Mouse (Mus musculus): Measurements from ENCODE around the gene Lrrfip2. TPM values are rescaled to one million over a fixed set of nuclear protein-coding genes. Genes with fewer than 3 reads are reported as not detected.

The Lrrfip2 gene
- total RNA-seq, 1 experiment, result 33.0 TPM

DNA sequence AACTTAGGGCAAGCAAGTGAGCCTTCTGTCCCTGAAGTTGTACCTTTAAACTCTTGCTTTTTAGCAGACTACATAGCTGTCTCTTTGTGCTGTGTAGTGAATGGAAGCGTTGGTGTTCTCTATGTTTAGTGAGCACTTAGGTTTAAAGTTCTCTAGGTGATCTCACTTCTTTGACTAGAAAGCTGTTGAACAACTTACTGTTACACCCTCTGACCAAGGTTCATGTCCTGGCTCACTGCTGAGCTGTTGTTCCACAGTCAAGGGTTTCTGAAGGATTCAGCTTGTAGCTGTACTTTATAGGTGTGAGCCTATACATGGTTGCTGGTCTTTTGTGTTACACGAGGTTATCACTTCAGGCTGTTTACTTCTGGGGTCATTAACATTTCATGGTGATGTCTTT, 5.9 kb downstream of the Lrrfip2 start:
- in situ Hi-C loops (cut with MboI; ENCODE audit: low sequenced_read_pairs in 2 of 2, unreplicated experiment in 2 of 2), result no loop called here
- Histone ChIP-seq H3K36me3 (ENCODE audit: control insufficient read depth, insufficient read depth, low read length, poor library complexity, severe bottlenecking) (no peaks in the 10 kb centered on the region), H3K9me3 (ENCODE audit: control insufficient read depth, insufficient read depth, low read depth, low read length) (no peaks in the 10 kb centered on the region), H3K4me1 (ENCODE audit: control insufficient read depth in 2 of 2, insufficient read depth in 2 of 2, low read length in 2 of 2, poor library complexity in 1 of 2) (no peaks in the 10 kb centered on the region), H3K9ac (ENCODE audit: insufficient read depth, low read depth, low read length, poor library complexity, severe bottlenecking) (no peak overlapping the region), H3K4me3 (ENCODE audit: insufficient read depth in 1 of 2, low read depth in 1 of 2, low read length in 2 of 2, poor library complexity in 1 of 2, severe bottlenecking in 1 of 2) (no peak overlapping the region), H3K27ac (ENCODE audit: insufficient read depth, low read depth, low read length, poor library complexity, severe bottlenecking) (no peak overlapping the region)
- no peak for TF ChIP-seq CHD2 (IDR thresholded peaks at IDR 0.05; ENCODE audit: low read depth, low read length)
- no peak for TF ChIP-seq ZC3H11A (IDR thresholded peaks at IDR 0.05; ENCODE audit: borderline replicate concordance, low read depth, low read length)
- TF ChIP-seq HCFC1 (IDR thresholded peaks at IDR 0.05; ENCODE audit: borderline replicate concordance, insufficient read depth, low read length), result no peak
- no peak for TF ChIP-seq MAFK (IDR thresholded peaks at IDR 0.05; ENCODE audit: insufficient read depth, low read depth, low read length)
- TF ChIP-seq ZNF384 (IDR thresholded peaks at IDR 0.05; ENCODE audit: low read depth, low read length), result no peak
- DNase-seq (ENCODE audit: low read depth, low spot score), result no peak

GRCm38 (mm10) chr9:111124440-111124839, 7.0 kb downstream of the Lrrfip2 start:
- in situ Hi-C loops (cut with MboI; ENCODE audit: low sequenced_read_pairs in 2 of 2, unreplicated experiment in 2 of 2), result no loop called here
- Histone ChIP-seq H3K27ac (ENCODE audit: insufficient read depth, low read depth, low read length, poor library complexity, severe bottlenecking) (no peak overlapping the region), H3K36me3 (ENCODE audit: control insufficient read depth, insufficient read depth, low read length, poor library complexity, severe bottlenecking) (no peaks in the 10 kb centered on the region), H3K9me3 (ENCODE audit: control insufficient read depth, insufficient read depth, low read depth, low read length) (no peaks in the 10 kb centered on the region), H3K4me3 (ENCODE audit: insufficient read depth in 1 of 2, low read depth in 1 of 2, low read length in 2 of 2, poor library complexity in 1 of 2, severe bottlenecking in 1 of 2) (no peak overlapping the region), H3K9ac (ENCODE audit: insufficient read depth, low read depth, low read length, poor library complexity, severe bottlenecking) (no peak overlapping the region), H3K4me1 (ENCODE audit: control insufficient read depth in 2 of 2, insufficient read depth in 2 of 2, low read length in 2 of 2, poor library complexity in 1 of 2) (no peaks in the 10 kb centered on the region)
- no peak for TF ChIP-seq ZNF384 (IDR thresholded peaks at IDR 0.05; ENCODE audit: low read depth, low read length)
- TF ChIP-seq HCFC1 (IDR thresholded peaks at IDR 0.05; ENCODE audit: borderline replicate concordance, insufficient read depth, low read length), result no peak
- TF ChIP-seq CHD2 (IDR thresholded peaks at IDR 0.05; ENCODE audit: low read depth, low read length), result no peak
- no peak for TF ChIP-seq MAFK (IDR thresholded peaks at IDR 0.05; ENCODE audit: insufficient read depth, low read depth, low read length)
- no peak for TF ChIP-seq ZC3H11A (IDR thresholded peaks at IDR 0.05; ENCODE audit: borderline replicate concordance, low read depth, low read length)
- no peak for DNase-seq (ENCODE audit: low read depth, low spot score)

- Histone ChIP-seq H3K9ac (ENCODE audit: insufficient read depth, low read depth, low read length, poor library complexity, severe bottlenecking) (no peak overlapping the region), H3K9me3 (ENCODE audit: control insufficient read depth, insufficient read depth, low read depth, low read length) (no peaks in the 10 kb centered on the region), H3K36me3 (ENCODE audit: control insufficient read depth, insufficient read depth, low read length, poor library complexity, severe bottlenecking) (no peaks in the 10 kb centered on the region), H3K4me3 (ENCODE audit: insufficient read depth in 1 of 2, low read depth in 1 of 2, low read length in 2 of 2, poor library complexity in 1 of 2, severe bottlenecking in 1 of 2) (no peak overlapping the region), H3K27ac (ENCODE audit: insufficient read depth, low read depth, low read length, poor library complexity, severe bottlenecking) (no peak overlapping the region), H3K4me1 (ENCODE audit: control insufficient read depth in 2 of 2, insufficient read depth in 2 of 2, low read length in 2 of 2, poor library complexity in 1 of 2) (no peaks in the 10 kb centered on the region)
- TF ChIP-seq CHD2 (IDR thresholded peaks at IDR 0.05; ENCODE audit: low read depth, low read length) (no peak), HCFC1 (IDR thresholded peaks at IDR 0.05; ENCODE audit: borderline replicate concordance, insufficient read depth, low read length) (no peak)
- no peak for DNase-seq (ENCODE audit: low read depth, low spot score)
- in situ Hi-C loops (cut with MboI; ENCODE audit: low sequenced_read_pairs in 2 of 2, unreplicated experiment in 2 of 2), result no loop called here
These were observed 9.3 kb downstream of the Lrrfip2 start for GRCm38 (mm10) chr9:111126735-111127134.

- Histone ChIP-seq H3K9me3 (ENCODE audit: control insufficient read depth, insufficient read depth, low read depth, low read length) (no peaks in the 10 kb centered on the region), H3K9ac (ENCODE audit: insufficient read depth, low read depth, low read length, poor library complexity, severe bottlenecking) (no peak overlapping the region), H3K4me3 (ENCODE audit: insufficient read depth in 1 of 2, low read depth in 1 of 2, low read length in 2 of 2, poor library complexity in 1 of 2, severe bottlenecking in 1 of 2) (no peak overlapping the region), H3K27ac (ENCODE audit: insufficient read depth, low read depth, low read length, poor library complexity, severe bottlenecking) (no peak overlapping the region), H3K4me1 (ENCODE audit: control insufficient read depth in 2 of 2, insufficient read depth in 2 of 2, low read length in 2 of 2, poor library complexity in 1 of 2) (no peaks in the 10 kb centered on the region), H3K36me3 (ENCODE audit: control insufficient read depth, insufficient read depth, low read length, poor library complexity, severe bottlenecking) (no peaks in the 10 kb centered on the region)
- TF ChIP-seq HCFC1 (IDR thresholded peaks at IDR 0.05; ENCODE audit: borderline replicate concordance, insufficient read depth, low read length) (no peak), CHD2 (IDR thresholded peaks at IDR 0.05; ENCODE audit: low read depth, low read length) (no peak), MAFK (IDR thresholded peaks at IDR 0.05; ENCODE audit: insufficient read depth, low read depth, low read length) (no peak), ZC3H11A (IDR thresholded peaks at IDR 0.05; ENCODE audit: borderline replicate concordance, low read depth, low read length) (no peak), ZNF384 (IDR thresholded peaks at IDR 0.05; ENCODE audit: low read depth, low read length) (no peak)
- no peak for DNase-seq (ENCODE audit: low read depth, low spot score)
- in situ Hi-C loops (cut with MboI; ENCODE audit: low sequenced_read_pairs in 2 of 2, unreplicated experiment in 2 of 2), result no loop called here
These were observed 10.4 kb downstream of the Lrrfip2 start for GRCm38 (mm10) chr9:111127749-111128148.

DNA sequence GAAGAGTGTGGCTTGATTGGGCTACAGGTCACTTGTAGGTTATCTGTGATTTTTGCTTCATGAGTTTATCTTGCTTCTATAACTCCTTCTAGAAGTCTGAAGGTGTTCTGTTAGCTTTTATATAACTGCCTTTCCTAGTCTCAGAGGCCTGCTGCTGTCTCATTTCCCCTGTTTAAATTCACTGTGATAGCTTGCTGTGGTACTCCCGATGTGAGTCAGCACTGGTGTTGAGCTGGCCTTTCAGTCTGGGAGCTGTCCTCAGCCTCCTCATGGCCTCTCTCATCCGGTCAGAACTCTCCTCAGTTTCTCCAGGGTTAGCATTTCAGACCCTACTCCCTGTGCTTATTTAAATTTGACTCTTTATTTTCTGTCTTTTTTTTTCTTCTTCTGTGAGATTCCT, 12.7 kb downstream of the Lrrfip2 start:
- TF ChIP-seq MAFK (IDR thresholded peaks at IDR 0.05; ENCODE audit: insufficient read depth, low read depth, low read length) (no peak), ZNF384 (IDR thresholded peaks at IDR 0.05; ENCODE audit: low read depth, low read length) (no peak), ZC3H11A (IDR thresholded peaks at IDR 0.05; ENCODE audit: borderline replicate concordance, low read depth, low read length) (no peak), HCFC1 (IDR thresholded peaks at IDR 0.05; ENCODE audit: borderline replicate concordance, insufficient read depth, low read length) (no peak)
- H3K9me3 ChIP-seq (ENCODE audit: control insufficient read depth, insufficient read depth, low read depth, low read length), result no peaks in the 10 kb centered on the region
- no peak overlapping the region for H3K4me3 ChIP-seq (ENCODE audit: insufficient read depth in 1 of 2, low read depth in 1 of 2, low read length in 2 of 2, poor library complexity in 1 of 2, severe bottlenecking in 1 of 2)
- no peaks in the 10 kb centered on the region for H3K4me1 ChIP-seq (ENCODE audit: control insufficient read depth in 2 of 2, insufficient read depth in 2 of 2, low read length in 2 of 2, poor library complexity in 1 of 2)
- in situ Hi-C loops (cut with MboI; ENCODE audit: low sequenced_read_pairs in 2 of 2, unreplicated experiment in 2 of 2), result no loop called here
- H3K36me3 ChIP-seq (ENCODE audit: control insufficient read depth, insufficient read depth, low read length, poor library complexity, severe bottlenecking), result no peaks in the 10 kb centered on the region
- H3K27ac ChIP-seq (ENCODE audit: insufficient read depth, low read depth, low read length, poor library complexity, severe bottlenecking), result no peak overlapping the region
- no peak overlapping the region for H3K9ac ChIP-seq (ENCODE audit: insufficient read depth, low read depth, low read length, poor library complexity, severe bottlenecking)
- no peak for DNase-seq (ENCODE audit: low read depth, low spot score)
